Mouse (Mus musculus) embryo, embryonic 11 days (tissue): Measurements from ENCODE around the gene Elmo1.
A peak's percentile ranks its signal among the peaks of the same experiment; 100 is the strongest.

ENCODE experiments used
- DNase-seq: peaks from one replicate; pipeline ENCODE4 v3.0.0-alpha.2; 2015

Elmo1 gene

GRCm38 (mm10) chr13:20094916-20095700, 4.7 kb downstream of the Elmo1 start:
- no peak for DNase-seq

GRCm38 (mm10) chr13:20097006-20097617, 6.7 kb downstream of the Elmo1 start:
- no peak for DNase-seq

GRCm38 (mm10) chr13:20097934-20098593, 7.7 kb downstream of the Elmo1 start:
- DNase-seq = no peak

- DNase-seq = no peak
These were observed 8.2 kb downstream of the Elmo1 start for GRCm38 (mm10) chr13:20098594-20098965.

GRCm38 (mm10) chr13:20099546-20099945, 9.2 kb downstream of the Elmo1 start:
- peak; percentile 36 for DNase-seq

GRCm38 (mm10) chr13:20100357-20100756, 10.0 kb downstream of the Elmo1 start:
- no peak for DNase-seq

GRCm38 (mm10) chr13:20101691-20102090, 11.3 kb downstream of the Elmo1 start:
- DNase-seq = no peak

GRCm38 (mm10) chr13:20104791-20105190, 14.4 kb downstream of the Elmo1 start:
- DNase-seq = no peak

GRCm38 (mm10) chr13:20105996-20106395, 15.6 kb downstream of the Elmo1 start:
- no peak for DNase-seq

- no peak for DNase-seq
These were observed 17.6 kb downstream of the Elmo1 start for GRCm38 (mm10) chr13:20107953-20108498.

- DNase-seq = no peak
These were observed 18.6 kb downstream of the Elmo1 start for GRCm38 (mm10) chr13:20108956-20109355.

GRCm38 (mm10) chr13:20109446-20109845, 19.1 kb downstream of the Elmo1 start:
- DNase-seq = no peak

- no peak for DNase-seq
These were observed 19.7 kb downstream of the Elmo1 start for GRCm38 (mm10) chr13:20109987-20110680.

GRCm38 (mm10) chr13:20111256-20111800, 20.9 kb downstream of the Elmo1 start:
- no peak for DNase-seq

GRCm38 (mm10) chr13:20115131-20115907, 24.9 kb downstream of the Elmo1 start:
- DNase-seq = peak; percentile 22

GRCm38 (mm10) chr13:20116019-20116418, 25.6 kb downstream of the Elmo1 start:
- no peak for DNase-seq

- DNase-seq = no peak
These were observed 26.6 kb downstream of the Elmo1 start for GRCm38 (mm10) chr13:20116868-20117510.

GRCm38 (mm10) chr13:20117691-20118090, 27.3 kb downstream of the Elmo1 start:
- no peak for DNase-seq

- DNase-seq = no peak
These were observed 28.5 kb downstream of the Elmo1 start for GRCm38 (mm10) chr13:20118909-20119308.

- DNase-seq = no peak
These were observed 30.3 kb downstream of the Elmo1 start for GRCm38 (mm10) chr13:20120723-20121122.

- no peak for DNase-seq
These were observed 31.1 kb downstream of the Elmo1 start for GRCm38 (mm10) chr13:20121385-20122043.
